Mouse (Mus musculus): ENCODE measurements around the gene Cpne4. TPM values are rescaled to one million over a fixed set of nuclear protein-coding genes. Genes with fewer than 3 reads are reported as not detected.

Gene Cpne4
- polyA plus RNA-seq, 1 experiment from 2014 or later: 2.3 TPM

DNA sequence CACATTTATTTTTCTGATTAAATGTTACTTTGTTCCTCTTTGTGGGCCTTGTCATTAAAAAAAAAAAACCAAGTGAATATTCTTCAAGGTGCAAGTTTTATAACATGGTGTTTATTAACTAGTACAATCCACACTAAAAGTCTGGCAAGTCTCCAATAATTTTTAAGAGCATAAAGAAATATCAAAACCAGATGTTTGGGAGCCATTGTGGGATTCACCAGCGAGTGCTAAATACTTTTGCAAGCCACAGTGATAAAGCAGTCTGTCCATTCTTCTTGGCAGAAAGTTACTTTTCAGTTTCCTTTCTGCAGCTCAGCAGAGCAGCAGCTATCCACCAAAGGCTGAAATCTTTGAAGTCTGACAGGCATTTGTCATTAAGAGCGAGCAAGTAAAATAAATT lies 365.6 kb downstream of the Cpne4 start:
- Histone ChIP-seq H3K27me3 (replicated peaks; ENCODE audit: control insufficient read depth, insufficient read depth, low read length) (no peaks in the 10 kb centered on the region), H3K9me3 (ENCODE audit: control insufficient read depth) (no peaks in the 10 kb centered on the region), H3K27ac (ENCODE audit: low read depth, low read length) (no peak overlapping the region), H3K9ac (ENCODE audit: low read depth, low read length) (no peak overlapping the region), H3K4me3 (ENCODE audit: low read depth, low read length) (no peak overlapping the region), H3K36me3 (ENCODE audit: control insufficient read depth, insufficient read depth) (no peaks in the 10 kb centered on the region), H3K4me2 (replicated peaks; ENCODE audit: low read depth) (no peak overlapping the region), H3K4me1 (replicated peaks; ENCODE audit: control insufficient read depth, insufficient read depth, low read length) (no peaks in the 10 kb centered on the region)
- no peak for TF ChIP-seq CTCF (IDR thresholded peaks at IDR 0.05; ENCODE audit: low read depth)
- ATAC-seq: no peak
- 66% methylated on average over 2 of the region's 2 CpGs for WGBS

DNA sequence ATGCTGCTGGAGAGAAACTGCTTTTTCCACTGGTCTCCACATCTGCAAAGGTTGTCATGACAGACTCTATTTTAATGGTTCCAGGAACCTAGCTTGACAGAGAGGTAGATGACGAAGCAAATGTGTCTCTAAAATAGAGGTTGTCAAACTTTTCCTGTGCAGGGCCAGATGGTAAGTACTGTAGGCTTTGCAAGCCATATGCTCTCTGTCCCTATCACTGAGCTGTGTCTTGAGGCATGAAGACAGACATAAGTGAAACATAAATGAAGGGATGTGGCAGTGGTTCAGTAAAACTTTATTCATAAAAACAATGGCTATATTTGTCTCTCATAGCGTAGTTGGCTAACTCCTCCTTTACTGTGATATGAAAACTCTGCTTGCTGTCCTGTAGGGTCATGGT lies 366.2 kb downstream of the Cpne4 start:
- H3K36me3 ChIP-seq (ENCODE audit: control insufficient read depth, insufficient read depth): no peaks in the 10 kb centered on the region
- TF ChIP-seq CTCF (IDR thresholded peaks at IDR 0.05; ENCODE audit: low read depth): no peak
- H3K27me3 ChIP-seq (replicated peaks; ENCODE audit: control insufficient read depth, insufficient read depth, low read length): no peaks in the 10 kb centered on the region
- WGBS: 81% methylated on average over 2 of the region's 2 CpGs
- H3K4me1 ChIP-seq (replicated peaks; ENCODE audit: control insufficient read depth, insufficient read depth, low read length): no peaks in the 10 kb centered on the region
- H3K9me3 ChIP-seq (ENCODE audit: control insufficient read depth): no peaks in the 10 kb centered on the region
- no peak overlapping the region for H3K9ac ChIP-seq (ENCODE audit: low read depth, low read length)
- no peak for ATAC-seq
- no peak overlapping the region for H3K4me3 ChIP-seq (ENCODE audit: low read depth, low read length)
- no peak overlapping the region for H3K4me2 ChIP-seq (replicated peaks; ENCODE audit: low read depth)
- H3K27ac ChIP-seq (ENCODE audit: low read depth, low read length): no peak overlapping the region

DNA sequence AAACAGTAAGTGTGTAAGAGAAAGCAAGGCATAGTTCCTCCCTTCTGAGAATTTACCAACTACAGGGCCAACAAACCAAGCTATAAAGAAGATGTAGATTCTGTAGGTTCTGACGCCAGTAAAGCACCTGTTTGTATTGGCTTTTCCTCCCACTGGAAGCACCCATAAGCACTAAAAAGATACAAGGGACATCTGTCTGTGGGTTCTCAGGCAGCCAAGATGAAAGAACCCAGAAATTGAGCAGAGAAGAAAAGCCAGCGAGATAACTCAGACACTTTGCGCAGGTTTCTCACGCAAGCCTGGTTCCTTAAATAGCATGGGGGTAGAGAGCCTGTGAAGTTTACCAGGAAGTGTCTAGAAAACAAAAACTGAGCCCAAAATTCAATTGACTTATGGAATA lies 374.1 kb downstream of the Cpne4 start:
- Histone ChIP-seq H3K36me3 (ENCODE audit: control insufficient read depth, insufficient read depth) (no peaks in the 10 kb centered on the region), H3K4me2 (replicated peaks; ENCODE audit: low read depth) (no peak overlapping the region), H3K4me1 (replicated peaks; ENCODE audit: control insufficient read depth, insufficient read depth, low read length) (no peaks in the 10 kb centered on the region), H3K9ac (ENCODE audit: low read depth, low read length) (no peak overlapping the region), H3K9me3 (ENCODE audit: control insufficient read depth) (no peaks in the 10 kb centered on the region), H3K27ac (ENCODE audit: low read depth, low read length) (no peak overlapping the region), H3K4me3 (ENCODE audit: low read depth, low read length) (no peak overlapping the region), H3K27me3 (replicated peaks; ENCODE audit: control insufficient read depth, insufficient read depth, low read length) (no peaks in the 10 kb centered on the region)
- ATAC-seq: no peak
- TF ChIP-seq CTCF (IDR thresholded peaks at IDR 0.05; ENCODE audit: low read depth): no peak
- WGBS: 84% methylated on average over 4 of the region's 4 CpGs

DNA sequence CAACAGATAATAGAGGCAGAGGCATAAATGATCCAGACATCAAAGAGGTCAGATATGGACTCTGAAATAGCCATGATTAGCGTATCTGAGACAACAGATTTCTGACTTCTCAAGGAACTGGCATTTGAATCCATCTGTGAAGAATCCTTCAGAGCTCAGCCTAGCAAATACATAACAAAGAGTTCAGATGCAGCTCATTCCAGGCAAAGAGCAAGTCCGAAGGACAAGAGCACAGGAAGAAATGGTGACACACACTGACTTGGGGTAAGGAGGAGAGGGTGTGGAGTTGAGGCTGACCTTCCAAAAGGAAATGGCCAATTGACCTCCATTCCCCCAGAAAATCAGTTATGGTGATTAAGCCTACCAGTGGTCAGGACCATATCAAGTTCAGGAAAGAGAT lies 375.0 kb downstream of the Cpne4 start:
- no peak overlapping the region for H3K9ac ChIP-seq (ENCODE audit: low read depth, low read length)
- no peak for ATAC-seq
- no peak overlapping the region for H3K4me3 ChIP-seq (ENCODE audit: low read depth, low read length)
- H3K36me3 ChIP-seq (ENCODE audit: control insufficient read depth, insufficient read depth): no peaks in the 10 kb centered on the region
- no peaks in the 10 kb centered on the region for H3K9me3 ChIP-seq (ENCODE audit: control insufficient read depth)
- no peak overlapping the region for H3K27ac ChIP-seq (ENCODE audit: low read depth, low read length)
- H3K4me2 ChIP-seq (replicated peaks; ENCODE audit: low read depth): no peak overlapping the region
- no peaks in the 10 kb centered on the region for H3K4me1 ChIP-seq (replicated peaks; ENCODE audit: control insufficient read depth, insufficient read depth, low read length)
- 66% methylated on average over 2 of the region's 2 CpGs for WGBS
- H3K27me3 ChIP-seq (replicated peaks; ENCODE audit: control insufficient read depth, insufficient read depth, low read length): no peaks in the 10 kb centered on the region
- no peak for TF ChIP-seq CTCF (IDR thresholded peaks at IDR 0.05; ENCODE audit: low read depth)

DNA sequence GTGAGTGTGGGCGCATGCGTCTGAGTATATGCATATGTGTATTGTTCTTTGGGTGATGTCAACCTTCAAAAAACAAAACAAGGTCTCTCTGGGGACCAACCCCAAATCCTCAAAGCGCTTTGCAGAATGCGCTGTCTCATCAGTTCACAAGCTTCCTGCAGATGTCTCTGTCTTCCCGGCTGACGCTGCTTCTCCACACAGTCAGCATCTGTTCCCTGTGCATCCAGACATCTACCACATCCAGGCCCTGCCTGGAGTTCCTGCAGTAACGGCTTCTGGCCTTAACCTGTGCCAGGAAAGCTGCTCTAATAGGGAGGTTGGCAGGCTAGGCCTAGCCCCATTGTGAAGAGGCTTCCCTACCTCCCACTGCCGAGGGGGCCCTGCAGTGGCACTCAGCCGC lies 381.7 kb downstream of the Cpne4 start:
- Histone ChIP-seq H3K9me3 (ENCODE audit: control insufficient read depth) (no peaks in the 10 kb centered on the region), H3K4me1 (replicated peaks; ENCODE audit: control insufficient read depth, insufficient read depth, low read length) (no peaks in the 10 kb centered on the region), H3K9ac (ENCODE audit: low read depth, low read length) (no peak overlapping the region), H3K4me3 (ENCODE audit: low read depth, low read length) (no peak overlapping the region), H3K27me3 (replicated peaks; ENCODE audit: control insufficient read depth, insufficient read depth, low read length) (no peaks in the 10 kb centered on the region), H3K4me2 (replicated peaks; ENCODE audit: low read depth) (no peak overlapping the region), H3K27ac (ENCODE audit: low read depth, low read length) (no peak overlapping the region), H3K36me3 (ENCODE audit: control insufficient read depth, insufficient read depth) (no peaks in the 10 kb centered on the region)
- TF ChIP-seq CTCF (IDR thresholded peaks at IDR 0.05; ENCODE audit: low read depth): no peak
- WGBS: 84% methylated on average over 9 of the region's 9 CpGs
- ATAC-seq: no peak

DNA sequence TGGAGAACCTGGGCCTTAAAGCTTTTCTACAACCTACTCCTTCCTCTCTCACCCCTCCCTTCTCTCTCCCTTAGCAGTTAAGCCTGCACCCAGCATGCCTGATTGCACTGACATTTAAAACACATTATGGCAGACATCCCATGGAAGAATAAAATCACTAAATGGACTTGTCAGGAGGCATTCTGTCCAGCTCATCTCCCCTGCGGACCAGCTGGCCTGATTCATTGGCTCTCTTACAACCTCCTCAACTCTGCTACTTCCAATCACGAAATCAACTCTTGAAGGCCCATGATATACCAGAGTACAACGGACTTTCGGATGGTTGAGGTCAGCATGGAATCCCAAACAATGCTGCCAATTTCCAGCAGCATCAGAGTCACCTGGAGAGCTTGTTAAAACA lies 393.3 kb downstream of the Cpne4 start:
- WGBS: 73% methylated on average over 4 of the region's 4 CpGs
- Histone ChIP-seq H3K27me3 (replicated peaks; ENCODE audit: control insufficient read depth, insufficient read depth, low read length) (no peaks in the 10 kb centered on the region), H3K4me3 (ENCODE audit: low read depth, low read length) (no peak overlapping the region), H3K9me3 (ENCODE audit: control insufficient read depth) (no peaks in the 10 kb centered on the region), H3K4me2 (replicated peaks; ENCODE audit: low read depth) (no peak overlapping the region), H3K4me1 (replicated peaks; ENCODE audit: control insufficient read depth, insufficient read depth, low read length) (no peaks in the 10 kb centered on the region), H3K36me3 (ENCODE audit: control insufficient read depth, insufficient read depth) (no peaks in the 10 kb centered on the region), H3K27ac (ENCODE audit: low read depth, low read length) (no peak overlapping the region), H3K9ac (ENCODE audit: low read depth, low read length) (no peak overlapping the region)
- no peak for TF ChIP-seq CTCF (IDR thresholded peaks at IDR 0.05; ENCODE audit: low read depth)
- ATAC-seq: no peak

DNA sequence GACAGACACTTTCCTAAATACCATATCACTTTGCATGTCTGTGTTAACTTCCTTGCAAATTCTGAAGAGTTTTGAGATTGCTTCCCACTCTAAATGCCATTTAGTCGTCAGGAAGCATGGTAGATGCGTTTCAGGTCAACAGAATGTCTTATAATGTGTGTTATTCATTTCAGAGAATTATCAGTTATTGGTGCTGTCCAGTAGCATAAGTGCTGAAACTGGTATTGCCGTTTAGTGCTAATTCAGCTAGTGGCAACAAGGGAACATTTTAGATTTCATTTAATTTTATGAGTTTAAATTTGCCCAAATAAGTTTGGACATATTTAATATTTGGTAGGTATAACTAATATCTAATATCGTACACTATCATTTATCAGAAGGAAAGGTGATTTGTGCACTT lies 403.5 kb downstream of the Cpne4 start:
- no peak for ATAC-seq
- TF ChIP-seq CTCF (IDR thresholded peaks at IDR 0.05; ENCODE audit: low read depth): no peak
- Histone ChIP-seq H3K4me2 (replicated peaks; ENCODE audit: low read depth) (no peak overlapping the region), H3K9ac (ENCODE audit: low read depth, low read length) (no peak overlapping the region), H3K36me3 (ENCODE audit: control insufficient read depth, insufficient read depth) (no peaks in the 10 kb centered on the region), H3K9me3 (ENCODE audit: control insufficient read depth) (no peaks in the 10 kb centered on the region), H3K4me1 (replicated peaks; ENCODE audit: control insufficient read depth, insufficient read depth, low read length) (no peaks in the 10 kb centered on the region), H3K27ac (ENCODE audit: low read depth, low read length) (no peak overlapping the region), H3K4me3 (ENCODE audit: low read depth, low read length) (no peak overlapping the region), H3K27me3 (replicated peaks; ENCODE audit: control insufficient read depth, insufficient read depth, low read length) (no peaks in the 10 kb centered on the region)
- WGBS: 62% methylated on average over 4 of the region's 4 CpGs
